Mouse (Mus musculus) erythroblast, embryonic 14.5 days (primary cell): ENCODE data around the gene Mettl13.

Experiments used
- GATA1 ChIP-seq: IDR thresholded peaks from 2 replicates; pipeline ENCODE4 v1.6.1; 2012; ENCODE audit warnings: low read length, inconsistent platforms, mixed read lengths
- TAL1 ChIP-seq: IDR thresholded peaks from 3 replicates; pipeline ENCODE4 v1.6.1; 2012; ENCODE audit warnings: low read length, inconsistent platforms, mixed read lengths

DNA sequence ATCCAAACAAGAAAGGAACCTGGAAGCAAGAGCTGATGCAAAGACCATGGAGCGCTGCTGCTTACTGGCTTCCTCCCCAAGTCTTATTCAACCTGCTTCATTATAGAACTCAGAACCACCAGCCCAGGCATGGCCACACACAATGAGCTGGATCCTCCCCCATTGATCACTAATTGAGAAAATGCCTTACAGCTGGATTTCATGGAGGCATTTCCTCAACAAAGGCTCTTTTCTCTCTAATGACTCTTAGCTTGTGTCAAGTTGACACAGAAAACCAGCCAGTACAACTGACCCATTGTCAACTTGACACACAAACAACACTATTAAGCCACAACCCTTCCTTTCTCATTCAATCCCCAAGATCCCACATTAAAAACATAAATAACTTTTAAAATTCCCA, 17.7 kb downstream of the Mettl13 start:
- TF ChIP-seq GATA1 (no peak), TAL1 (no peak)
